Mouse (Mus musculus) liver, adult 2 months (tissue): ENCODE results near the gene Ccdc66.

Source experiments
- CTCF ChIP-seq: fragments of 200-500 bp; IDR thresholded peaks from 2 replicates; pipeline ENCODE4 v1.5.1; 2011; ENCODE audit warnings: low read depth, low read length, control low read depth
- POLR2A ChIP-seq: fragments of 200-500 bp; IDR thresholded peaks from 2 replicates; pipeline ENCODE4 v1.6.1; 2011; ENCODE audit warnings: low read length, control low read depth; ENCODE audit not compliant: insufficient read depth; ENCODE audit errors: extremely low read depth

DNA sequence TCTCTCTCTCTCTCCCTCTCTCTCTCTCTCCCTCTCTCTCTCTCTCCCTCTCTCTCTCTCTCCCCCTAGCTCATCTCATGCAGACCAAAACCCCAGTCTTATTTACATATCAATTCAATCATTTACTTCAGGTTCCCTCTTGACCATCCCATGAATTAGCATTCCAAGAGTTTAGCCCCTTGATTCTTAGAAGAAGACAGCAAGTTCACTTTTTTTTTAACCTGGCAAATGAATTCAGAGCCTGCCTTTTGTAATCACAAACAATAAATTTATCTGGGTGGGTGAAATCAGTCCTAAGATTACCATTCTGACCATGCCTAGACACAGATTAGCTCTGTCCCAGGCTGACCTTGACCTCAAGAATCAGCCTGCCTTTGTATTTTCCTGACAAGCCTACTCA, 16.3 kb upstream of the Ccdc66 start:
- TF ChIP-seq CTCF = no peak
- no peak for TF ChIP-seq POLR2A
